Mouse (Mus musculus) testis, adult 2 months (tissue): ENCODE measurements at regions not wholly inside any gene's neighbourhood (a gene's known extent, or its start where the extent isn't known, plus 50 kb on each side); places are given as distances from the start of the nearest gene placed in this dataset.

Source experiments
- CTCF ChIP-seq: fragments of 200-500 bp; IDR thresholded peaks from 2 replicates; pipeline ENCODE4 v1.5.1; 2012; ENCODE audit warnings: low read depth, mild to moderate bottlenecking, inconsistent platforms, low read length, moderate library complexity; ENCODE audit not compliant: control insufficient read depth, insufficient read depth, insufficient replicate concordance
- POLR2A ChIP-seq: fragments of 200-500 bp; IDR thresholded peaks from 2 replicates; pipeline ENCODE4 v1.6.1; 2012; ENCODE audit warnings: low read depth, mild to moderate bottlenecking, inconsistent platforms, low read length, moderate library complexity; ENCODE audit not compliant: control insufficient read depth

GRCm38 (mm10) chr14:76239856-76240493, 129.3 kb downstream of the Nufip1 start:
- no peak for TF ChIP-seq POLR2A
- TF ChIP-seq CTCF: no peak
